Mouse (Mus musculus): ENCODE measurements around the gene Rnf113a2. TPM values are rescaled to one million over a fixed set of nuclear protein-coding genes. Genes with fewer than 3 reads are reported as not detected.

Gene Rnf113a2
- polyA plus RNA-seq (2012; rRNA removed): 17.8 and 18.3 TPM in 2 replicates

DNA sequence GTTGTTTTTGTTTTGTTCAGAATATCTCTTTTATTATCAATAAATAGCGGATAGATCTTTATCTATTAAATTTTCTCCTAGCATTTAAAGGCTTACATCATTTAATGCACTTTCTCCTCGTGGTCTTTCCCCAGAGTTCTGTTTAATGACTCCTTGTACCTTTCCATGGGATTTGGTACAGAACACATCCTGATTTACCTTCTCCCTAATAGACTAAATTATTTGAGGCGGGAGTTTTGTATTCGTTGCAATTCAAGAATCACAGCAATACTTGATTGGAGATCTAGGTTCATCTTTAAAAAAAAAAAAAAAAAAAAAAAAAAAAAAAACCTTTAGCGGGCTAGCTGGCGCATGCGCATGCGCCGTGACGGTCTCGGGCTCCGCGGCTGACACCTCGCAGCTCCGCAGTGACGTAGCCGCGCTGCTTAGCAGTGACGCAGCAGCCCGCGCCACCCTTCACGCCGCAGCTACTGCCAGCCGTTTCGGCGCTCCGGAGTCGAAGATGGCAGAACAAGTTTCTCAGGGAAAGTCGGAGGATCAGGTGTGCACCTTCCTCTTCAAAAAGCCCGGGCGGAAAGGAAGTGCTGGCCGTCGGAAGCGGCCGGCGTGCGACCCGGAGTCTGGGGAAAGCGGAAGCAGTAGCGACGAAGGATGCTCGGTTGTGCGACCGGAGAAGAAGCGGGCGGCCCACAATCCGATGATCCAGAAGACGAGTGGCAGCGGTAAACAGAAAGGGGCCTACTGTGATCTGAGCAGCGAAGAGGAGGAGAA lies at the start of gene Rnf113a2:
Rnf113a2 (plus strand) TSS at position 363 of the 771 bp plus-strand sequence.
- Histone ChIP-seq H3K4me1 (ENCODE audit: control insufficient read depth, insufficient read depth, low read length) (no peaks in the 10 kb centered on the region), H3K36me3 (ENCODE audit: control insufficient read depth, insufficient read depth, low read length) (peaks cover 3% of the 10 kb centered on the region), H3K27ac (ENCODE audit: control insufficient read depth, insufficient read depth, low read depth, low read length) (peak within 1 kb of the TSS; percentile 78), H3K4me3 (ENCODE audit: control insufficient read depth, low read depth, low read length) (peak within 1 kb of the TSS; percentile 96), H3K27me3 (ENCODE audit: control insufficient read depth, insufficient read depth, low read length) (no peaks in the 10 kb centered on the region)
- TF ChIP-seq CTCF (IDR thresholded peaks at IDR 0.05; ENCODE audit: control insufficient read depth, insufficient read depth, insufficient replicate concordance, low read depth, low read length) (no peak), POLR2A (IDR thresholded peaks at IDR 0.05; ENCODE audit: control insufficient read depth, low read depth, low read length) (peak; percentile 90)

DNA sequence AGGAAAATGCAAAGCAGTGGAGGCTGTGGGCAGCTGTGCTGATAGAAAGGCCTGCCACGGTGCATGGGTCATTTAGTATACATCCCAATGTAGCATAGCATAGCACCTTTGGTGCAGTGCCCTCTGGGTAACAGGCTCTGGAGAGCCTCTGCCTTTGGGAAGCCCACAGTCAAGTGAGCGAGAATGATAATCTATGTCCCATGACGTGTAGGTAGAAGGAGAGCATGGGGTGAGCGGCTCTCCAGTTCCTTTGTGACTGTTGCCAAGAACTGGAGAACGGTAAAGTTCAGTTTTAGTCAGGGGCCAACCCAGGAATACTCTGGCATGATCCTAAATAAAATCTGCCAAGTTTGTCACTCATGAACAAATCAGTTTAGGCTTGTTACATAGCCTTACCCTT lies 45.3 kb upstream of the Rnf113a2 start:
- no peak overlapping the region for H3K4me3 ChIP-seq (ENCODE audit: control insufficient read depth, low read depth, low read length)
- no peak for TF ChIP-seq CTCF (IDR thresholded peaks at IDR 0.05; ENCODE audit: control insufficient read depth, insufficient read depth, insufficient replicate concordance, low read depth, low read length)
- no peaks in the 10 kb centered on the region for H3K27me3 ChIP-seq (ENCODE audit: control insufficient read depth, insufficient read depth, low read length)
- H3K36me3 ChIP-seq (ENCODE audit: control insufficient read depth, insufficient read depth, low read length): no peaks in the 10 kb centered on the region; the same call in none of the 2 replicates
- no peaks in the 10 kb centered on the region for H3K4me1 ChIP-seq (ENCODE audit: control insufficient read depth, insufficient read depth, low read length)
- no peak overlapping the region for H3K27ac ChIP-seq (ENCODE audit: control insufficient read depth, insufficient read depth, low read depth, low read length)

DNA sequence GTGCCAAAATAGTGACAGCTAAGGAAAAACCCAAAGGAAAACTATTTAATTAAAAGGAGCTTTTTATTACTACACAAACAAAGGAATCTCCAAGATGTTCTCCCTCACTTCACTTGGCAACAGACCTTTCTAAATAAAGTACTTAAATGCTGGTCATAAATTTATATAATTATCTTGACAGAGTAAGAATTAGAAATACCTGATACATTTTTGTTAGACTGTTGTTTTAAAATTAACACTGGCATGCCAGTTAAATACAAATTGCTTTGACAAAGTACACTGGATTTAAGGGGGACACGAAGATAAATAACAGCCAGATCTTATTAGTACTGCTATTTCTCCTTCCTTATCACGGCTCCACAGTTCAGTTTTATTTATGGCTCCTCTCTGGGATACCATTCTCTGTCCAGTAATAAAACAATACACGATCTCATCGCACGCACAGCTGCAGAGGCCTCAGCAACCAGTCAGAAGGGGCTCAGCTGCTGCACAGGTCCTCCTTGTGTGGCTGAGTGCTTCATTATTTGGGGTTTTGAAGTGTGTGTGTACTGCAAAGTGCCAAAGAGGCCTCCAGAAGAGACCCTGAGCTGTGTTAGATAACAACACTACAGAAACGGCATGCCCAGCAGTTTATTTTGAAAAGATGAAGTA lies 43.0 kb upstream of the Rnf113a2 start:
- Histone ChIP-seq H3K36me3 (ENCODE audit: control insufficient read depth, insufficient read depth, low read length) (no peaks in the 10 kb centered on the region; the same call in none of the 2 replicates), H3K27me3 (ENCODE audit: control insufficient read depth, insufficient read depth, low read length) (no peaks in the 10 kb centered on the region), H3K4me1 (ENCODE audit: control insufficient read depth, insufficient read depth, low read length) (no peaks in the 10 kb centered on the region), H3K4me3 (ENCODE audit: control insufficient read depth, low read depth, low read length) (no peak overlapping the region), H3K27ac (ENCODE audit: control insufficient read depth, insufficient read depth, low read depth, low read length) (no peak overlapping the region)
- TF ChIP-seq POLR2A (IDR thresholded peaks at IDR 0.05; ENCODE audit: control insufficient read depth, low read depth, low read length): no peak
- TF ChIP-seq CTCF (IDR thresholded peaks at IDR 0.05; ENCODE audit: control insufficient read depth, insufficient read depth, insufficient replicate concordance, low read depth, low read length): no peak

DNA sequence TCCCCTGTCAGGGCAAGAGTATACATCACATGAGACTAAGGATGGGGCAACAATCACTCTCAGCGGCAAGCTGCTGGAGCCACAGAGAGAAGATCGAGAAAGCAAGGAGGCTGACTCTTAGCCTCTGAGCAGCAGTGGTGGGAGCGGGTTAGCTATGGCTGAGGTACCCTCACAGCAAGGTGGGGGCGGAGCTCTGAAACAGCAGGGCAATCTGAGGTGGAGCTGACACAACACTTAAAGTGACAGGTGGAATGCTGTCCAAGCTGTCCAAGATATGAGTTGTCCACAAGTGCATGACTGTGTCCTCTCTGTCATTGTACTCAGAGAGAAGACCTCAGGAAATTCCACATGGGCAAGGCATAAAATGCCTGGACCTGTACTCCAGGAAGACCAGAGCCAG lies 34.6 kb upstream of the Rnf113a2 start:
- Histone ChIP-seq H3K27me3 (ENCODE audit: control insufficient read depth, insufficient read depth, low read length) (no peaks in the 10 kb centered on the region), H3K4me1 (ENCODE audit: control insufficient read depth, insufficient read depth, low read length) (no peaks in the 10 kb centered on the region), H3K27ac (ENCODE audit: control insufficient read depth, insufficient read depth, low read depth, low read length) (no peak overlapping the region), H3K36me3 (ENCODE audit: control insufficient read depth, insufficient read depth, low read length) (no peaks in the 10 kb centered on the region), H3K4me3 (ENCODE audit: control insufficient read depth, low read depth, low read length) (no peak overlapping the region)
- no peak for TF ChIP-seq POLR2A (IDR thresholded peaks at IDR 0.05; ENCODE audit: control insufficient read depth, low read depth, low read length)
- TF ChIP-seq CTCF (IDR thresholded peaks at IDR 0.05; ENCODE audit: control insufficient read depth, insufficient read depth, insufficient replicate concordance, low read depth, low read length): no peak

DNA sequence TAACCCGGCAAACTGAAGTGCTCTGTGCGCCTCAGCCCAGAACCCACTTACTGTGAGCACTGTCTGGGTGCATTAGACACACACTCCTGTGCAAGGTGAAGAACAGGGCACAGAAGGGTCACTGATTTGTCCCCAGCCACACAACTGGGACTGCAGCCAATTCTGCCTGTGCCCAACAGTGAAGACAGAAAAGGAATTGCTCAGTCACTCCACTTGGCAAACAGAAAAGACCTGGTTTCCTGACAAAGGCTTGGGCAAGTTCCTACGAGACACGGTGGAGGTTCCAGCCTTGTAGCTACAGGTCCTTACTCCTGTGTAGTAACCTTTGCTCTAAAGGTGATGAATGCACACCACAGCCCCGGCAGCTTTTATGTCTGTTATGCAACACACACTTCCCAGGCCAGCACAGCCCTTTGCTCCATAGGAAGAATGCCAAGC lies 32.3 kb upstream of the Rnf113a2 start:
- no peak for TF ChIP-seq POLR2A (IDR thresholded peaks at IDR 0.05; ENCODE audit: control insufficient read depth, low read depth, low read length)
- TF ChIP-seq CTCF (IDR thresholded peaks at IDR 0.05; ENCODE audit: control insufficient read depth, insufficient read depth, insufficient replicate concordance, low read depth, low read length): no peak
- no peak overlapping the region for H3K4me3 ChIP-seq (ENCODE audit: control insufficient read depth, low read depth, low read length)
- no peaks in the 10 kb centered on the region for H3K36me3 ChIP-seq (ENCODE audit: control insufficient read depth, insufficient read depth, low read length)
- H3K27me3 ChIP-seq (ENCODE audit: control insufficient read depth, insufficient read depth, low read length): no peaks in the 10 kb centered on the region
- no peak overlapping the region for H3K27ac ChIP-seq (ENCODE audit: control insufficient read depth, insufficient read depth, low read depth, low read length)
- H3K4me1 ChIP-seq (ENCODE audit: control insufficient read depth, insufficient read depth, low read length): no peaks in the 10 kb centered on the region

DNA sequence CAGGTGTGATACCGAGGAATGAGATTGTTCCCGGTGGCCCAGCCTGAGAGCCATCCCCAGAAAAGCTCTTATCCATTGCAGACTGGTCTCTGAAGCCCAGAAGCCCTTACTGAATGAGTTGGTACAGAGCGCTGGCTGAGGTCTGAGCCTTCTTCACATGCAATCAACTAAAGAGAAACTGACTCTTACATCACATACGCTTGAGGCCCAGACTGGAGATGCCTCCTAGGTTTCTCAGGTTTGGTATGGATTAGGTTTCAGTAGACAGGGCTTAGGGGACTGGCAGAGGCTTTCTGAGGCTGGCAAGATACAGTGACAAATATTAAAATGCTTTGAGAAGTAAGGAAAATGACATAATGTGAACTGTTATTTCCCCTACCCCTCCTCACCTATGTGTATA lies 31.6 kb upstream of the Rnf113a2 start:
- Histone ChIP-seq H3K27ac (ENCODE audit: control insufficient read depth, insufficient read depth, low read depth, low read length) (no peak overlapping the region), H3K27me3 (ENCODE audit: control insufficient read depth, insufficient read depth, low read length) (no peaks in the 10 kb centered on the region), H3K36me3 (ENCODE audit: control insufficient read depth, insufficient read depth, low read length) (no peaks in the 10 kb centered on the region), H3K4me3 (ENCODE audit: control insufficient read depth, low read depth, low read length) (no peak overlapping the region), H3K4me1 (ENCODE audit: control insufficient read depth, insufficient read depth, low read length) (no peaks in the 10 kb centered on the region)
- no peak for TF ChIP-seq POLR2A (IDR thresholded peaks at IDR 0.05; ENCODE audit: control insufficient read depth, low read depth, low read length)
- no peak for TF ChIP-seq CTCF (IDR thresholded peaks at IDR 0.05; ENCODE audit: control insufficient read depth, insufficient read depth, insufficient replicate concordance, low read depth, low read length)

DNA sequence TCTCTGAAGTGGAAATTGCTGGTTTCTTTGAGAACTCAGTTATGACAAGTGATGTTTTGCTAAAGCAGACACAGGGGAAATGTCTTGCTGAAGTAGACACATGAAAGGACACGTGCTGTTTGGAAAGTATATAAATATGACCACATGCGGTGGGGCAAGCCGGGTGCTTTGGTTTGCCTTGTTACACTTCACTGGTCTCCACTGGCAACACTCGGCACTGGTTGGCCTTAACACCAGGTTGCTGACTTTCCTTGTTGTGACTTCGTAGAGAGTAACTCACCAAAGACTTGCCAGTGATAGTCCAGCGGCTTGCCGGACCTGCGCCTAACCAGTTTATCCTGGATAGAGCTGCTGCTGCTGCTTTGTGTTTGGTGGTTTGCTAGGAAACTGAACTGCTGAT lies 28.9 kb upstream of the Rnf113a2 start:
- H3K4me3 ChIP-seq (ENCODE audit: control insufficient read depth, low read depth, low read length): no peak overlapping the region
- H3K27me3 ChIP-seq (ENCODE audit: control insufficient read depth, insufficient read depth, low read length): no peaks in the 10 kb centered on the region
- no peak overlapping the region for H3K27ac ChIP-seq (ENCODE audit: control insufficient read depth, insufficient read depth, low read depth, low read length)
- TF ChIP-seq POLR2A (IDR thresholded peaks at IDR 0.05; ENCODE audit: control insufficient read depth, low read depth, low read length) (no peak), CTCF (IDR thresholded peaks at IDR 0.05; ENCODE audit: control insufficient read depth, insufficient read depth, insufficient replicate concordance, low read depth, low read length) (no peak)
- H3K36me3 ChIP-seq (ENCODE audit: control insufficient read depth, insufficient read depth, low read length): no peaks in the 10 kb centered on the region
- no peaks in the 10 kb centered on the region for H3K4me1 ChIP-seq (ENCODE audit: control insufficient read depth, insufficient read depth, low read length)
